Mouse (Mus musculus): ENCODE measurements around the gene Arhgap15. TPM values are rescaled to one million over a fixed set of nuclear protein-coding genes. Genes with fewer than 3 reads are reported as not detected.

Arhgap15 gene
- polyA plus RNA-seq, 1 experiment = 42.7 TPM

- no peaks in the 10 kb centered on the region for H3K4me1 ChIP-seq (ENCODE audit: control insufficient read depth, insufficient read depth, low read length)
- H3K4me3 ChIP-seq (ENCODE audit: insufficient read depth, low read length) = no peak overlapping the region
- TF ChIP-seq POLR2A (IDR thresholded peaks at IDR 0.05; ENCODE audit: borderline replicate concordance, low read depth, low read length) (no peak), CTCF (IDR thresholded peaks at IDR 0.05; ENCODE audit: low read depth, low read length) (no peak)
- H3K27ac ChIP-seq (ENCODE audit: insufficient read depth, low read depth, low read length) = no peak overlapping the region
Measured at GRCm38 (mm10) chr2:44416331-44416730, 667.7 kb downstream of the Arhgap15 start.

GRCm38 (mm10) chr2:44419547-44420225 is 671.1 kb downstream of the Arhgap15 start:
- H3K27ac ChIP-seq (ENCODE audit: insufficient read depth, low read depth, low read length) = no peak overlapping the region
- no peak for TF ChIP-seq POLR2A (IDR thresholded peaks at IDR 0.05; ENCODE audit: borderline replicate concordance, low read depth, low read length)
- no peak for TF ChIP-seq CTCF (IDR thresholded peaks at IDR 0.05; ENCODE audit: low read depth, low read length)
- H3K4me1 ChIP-seq (ENCODE audit: control insufficient read depth, insufficient read depth, low read length) = no peaks in the 10 kb centered on the region
- H3K4me3 ChIP-seq (ENCODE audit: insufficient read depth, low read length) = no peak overlapping the region

GRCm38 (mm10) chr2:44430521-44430920 is 681.9 kb downstream of the Arhgap15 start:
- Histone ChIP-seq H3K27ac (ENCODE audit: insufficient read depth, low read depth, low read length) (no peak overlapping the region), H3K4me1 (ENCODE audit: control insufficient read depth, insufficient read depth, low read length) (0 out of 2 replicates have a peak, but pooled peaks cover 2% of the 10 kb centered on the region), H3K4me3 (ENCODE audit: insufficient read depth, low read length) (no peak overlapping the region)
- no peak for TF ChIP-seq POLR2A (IDR thresholded peaks at IDR 0.05; ENCODE audit: borderline replicate concordance, low read depth, low read length)

- Histone ChIP-seq H3K4me1 (ENCODE audit: control insufficient read depth, insufficient read depth, low read length) (0 out of 2 replicates have a peak, but pooled peaks cover 2% of the 10 kb centered on the region), H3K4me3 (ENCODE audit: insufficient read depth, low read length) (no peak overlapping the region), H3K27ac (ENCODE audit: insufficient read depth, low read depth, low read length) (no peak overlapping the region)
- TF ChIP-seq CTCF (IDR thresholded peaks at IDR 0.05; ENCODE audit: low read depth, low read length) = no peak
- no peak for TF ChIP-seq POLR2A (IDR thresholded peaks at IDR 0.05; ENCODE audit: borderline replicate concordance, low read depth, low read length)
Measured at GRCm38 (mm10) chr2:44436652-44437051, 688.0 kb downstream of the Arhgap15 start.

- Histone ChIP-seq H3K4me3 (ENCODE audit: insufficient read depth, low read length) (no peak overlapping the region), H3K27ac (ENCODE audit: insufficient read depth, low read depth, low read length) (no peak overlapping the region), H3K4me1 (ENCODE audit: control insufficient read depth, insufficient read depth, low read length) (0 out of 2 replicates have a peak, but pooled peaks cover 2% of the 10 kb centered on the region)
- no peak for TF ChIP-seq POLR2A (IDR thresholded peaks at IDR 0.05; ENCODE audit: borderline replicate concordance, low read depth, low read length)
- TF ChIP-seq CTCF (IDR thresholded peaks at IDR 0.05; ENCODE audit: low read depth, low read length) = no peak
Measured at GRCm38 (mm10) chr2:44437496-44438057, 689.0 kb downstream of the Arhgap15 start.

- Histone ChIP-seq H3K4me1 (ENCODE audit: control insufficient read depth, insufficient read depth, low read length) (0 out of 2 replicates have a peak, but pooled peaks cover 2% of the 10 kb centered on the region), H3K4me3 (ENCODE audit: insufficient read depth, low read length) (no peak overlapping the region), H3K27ac (ENCODE audit: insufficient read depth, low read depth, low read length) (no peak overlapping the region)
- TF ChIP-seq POLR2A (IDR thresholded peaks at IDR 0.05; ENCODE audit: borderline replicate concordance, low read depth, low read length) (no peak), CTCF (IDR thresholded peaks at IDR 0.05; ENCODE audit: low read depth, low read length) (no peak)
Measured at GRCm38 (mm10) chr2:44438070-44438469, 689.4 kb downstream of the Arhgap15 start.

GRCm38 (mm10) chr2:44444938-44445337 is 696.3 kb downstream of the Arhgap15 start:
- Histone ChIP-seq H3K4me1 (ENCODE audit: control insufficient read depth, insufficient read depth, low read length) (no peaks in the 10 kb centered on the region), H3K27ac (ENCODE audit: insufficient read depth, low read depth, low read length) (no peak overlapping the region), H3K4me3 (ENCODE audit: insufficient read depth, low read length) (no peak overlapping the region)
- TF ChIP-seq POLR2A (IDR thresholded peaks at IDR 0.05; ENCODE audit: borderline replicate concordance, low read depth, low read length) (no peak), CTCF (IDR thresholded peaks at IDR 0.05; ENCODE audit: low read depth, low read length) (no peak)

Other genes with a start within 250 kb of the Arhgap15 start
- 1.6 and 2.7 TPM in 2 replicates for gene Kynu, start 193.5 kb upstream of the Arhgap15 start, polyA plus RNA-seq (2012; ENCODE audit: insufficient read depth, insufficient read length, missing spikeins)

Data from bone marrow macrophage, adult 2 months (primary cell).